Mouse (Mus musculus): ENCODE measurements around the gene Gm49388. TPM values are rescaled to one million over a fixed set of nuclear protein-coding genes. Genes with fewer than 3 reads are reported as not detected.

Gm49388 gene
- polyA plus RNA-seq, 1 experiment from 2014 or later: not detected

GRCm38 (mm10) chr7:127812292-127812691, 26.9 kb downstream of the Gm49388 start:
- ATAC-seq: no peak
- H3K27me3 ChIP-seq (replicated peaks; ENCODE audit: control insufficient read depth, insufficient read depth, low read length): no peaks in the 10 kb centered on the region
- H3K4me3 ChIP-seq (replicated peaks; ENCODE audit: low read length): no peak overlapping the region
- no peak overlapping the region for H3K4me2 ChIP-seq (ENCODE audit: low read length)
- peaks cover 12% of the 10 kb centered on the region for H3K36me3 ChIP-seq (ENCODE audit: control insufficient read depth, insufficient read depth)
- 85% methylated on average over 3 of the region's 3 CpGs for WGBS
- H3K27ac ChIP-seq (ENCODE audit: low read length): no peak overlapping the region
- H3K9me3 ChIP-seq (ENCODE audit: control insufficient read depth, low read length): no peaks in the 10 kb centered on the region
- H3K9ac ChIP-seq (replicated peaks; ENCODE audit: low read depth, low read length): no peak overlapping the region
- H3K4me1 ChIP-seq (replicated peaks; ENCODE audit: control insufficient read depth, insufficient read depth, low read length): peaks cover 21% of the 10 kb centered on the region

DNA sequence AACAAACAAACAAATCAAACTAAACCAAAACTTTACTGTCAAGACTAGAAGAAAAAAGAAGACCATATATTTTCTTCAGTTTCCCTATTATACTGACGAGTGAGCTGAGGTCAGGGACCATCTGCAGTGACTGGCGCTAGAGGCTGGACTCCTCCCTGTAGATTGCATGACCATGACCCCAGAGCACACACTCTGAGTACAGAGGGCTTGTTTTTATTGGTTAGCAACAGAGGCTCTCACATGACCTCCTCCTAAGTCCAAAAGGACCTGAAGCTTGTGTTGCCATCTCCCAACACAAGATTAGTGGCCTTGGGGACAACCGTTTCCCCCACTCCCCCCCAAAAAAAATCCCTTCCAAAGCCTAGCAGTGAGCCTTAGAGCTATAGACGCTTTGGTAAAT, 28.4 kb downstream of the Gm49388 start:
- 64% methylated on average over 4 of the region's 4 CpGs for WGBS
- Histone ChIP-seq H3K36me3 (ENCODE audit: control insufficient read depth, insufficient read depth) (peaks cover 10% of the 10 kb centered on the region), H3K9ac (replicated peaks; ENCODE audit: low read depth, low read length) (no peak overlapping the region), H3K4me1 (replicated peaks; ENCODE audit: control insufficient read depth, insufficient read depth, low read length) (peaks cover 21% of the 10 kb centered on the region), H3K4me2 (ENCODE audit: low read length) (0 out of 2 replicates have a peak overlapping the region, but pooled peaks have one; percentile 0), H3K27ac (ENCODE audit: low read length) (peak overlapping the region; percentile 25), H3K27me3 (replicated peaks; ENCODE audit: control insufficient read depth, insufficient read depth, low read length) (no peaks in the 10 kb centered on the region), H3K9me3 (ENCODE audit: control insufficient read depth, low read length) (no peaks in the 10 kb centered on the region), H3K4me3 (replicated peaks; ENCODE audit: low read length) (no peak overlapping the region)
- peak; percentile 24; the same call in 1 of the 2 replicates for ATAC-seq

GRCm38 (mm10) chr7:127814241-127814921, 29.0 kb downstream of the Gm49388 start:
- 50% methylated on average over 19 of the region's 19 CpGs for WGBS
- Histone ChIP-seq H3K4me3 (replicated peaks; ENCODE audit: low read length) (no peak overlapping the region), H3K4me1 (replicated peaks; ENCODE audit: control insufficient read depth, insufficient read depth, low read length) (peaks cover 21% of the 10 kb centered on the region), H3K27ac (ENCODE audit: low read length) (peak overlapping the region; percentile 25), H3K4me2 (ENCODE audit: low read length) (0 out of 2 replicates have a peak overlapping the region, but pooled peaks have one; percentile 0), H3K36me3 (ENCODE audit: control insufficient read depth, insufficient read depth) (peaks cover 7% of the 10 kb centered on the region), H3K27me3 (replicated peaks; ENCODE audit: control insufficient read depth, insufficient read depth, low read length) (no peaks in the 10 kb centered on the region), H3K9me3 (ENCODE audit: control insufficient read depth, low read length) (no peaks in the 10 kb centered on the region), H3K9ac (replicated peaks; ENCODE audit: low read depth, low read length) (no peak overlapping the region; the same call in 1 of the 2 replicates)
- peak; percentile 92 for ATAC-seq

- peak overlapping the region; percentile 25; the same call in 1 of the 2 replicates for H3K27ac ChIP-seq (ENCODE audit: low read length)
Observed at GRCm38 (mm10) chr7:127815116-127815665, 29.8 kb downstream of the Gm49388 start.

DNA sequence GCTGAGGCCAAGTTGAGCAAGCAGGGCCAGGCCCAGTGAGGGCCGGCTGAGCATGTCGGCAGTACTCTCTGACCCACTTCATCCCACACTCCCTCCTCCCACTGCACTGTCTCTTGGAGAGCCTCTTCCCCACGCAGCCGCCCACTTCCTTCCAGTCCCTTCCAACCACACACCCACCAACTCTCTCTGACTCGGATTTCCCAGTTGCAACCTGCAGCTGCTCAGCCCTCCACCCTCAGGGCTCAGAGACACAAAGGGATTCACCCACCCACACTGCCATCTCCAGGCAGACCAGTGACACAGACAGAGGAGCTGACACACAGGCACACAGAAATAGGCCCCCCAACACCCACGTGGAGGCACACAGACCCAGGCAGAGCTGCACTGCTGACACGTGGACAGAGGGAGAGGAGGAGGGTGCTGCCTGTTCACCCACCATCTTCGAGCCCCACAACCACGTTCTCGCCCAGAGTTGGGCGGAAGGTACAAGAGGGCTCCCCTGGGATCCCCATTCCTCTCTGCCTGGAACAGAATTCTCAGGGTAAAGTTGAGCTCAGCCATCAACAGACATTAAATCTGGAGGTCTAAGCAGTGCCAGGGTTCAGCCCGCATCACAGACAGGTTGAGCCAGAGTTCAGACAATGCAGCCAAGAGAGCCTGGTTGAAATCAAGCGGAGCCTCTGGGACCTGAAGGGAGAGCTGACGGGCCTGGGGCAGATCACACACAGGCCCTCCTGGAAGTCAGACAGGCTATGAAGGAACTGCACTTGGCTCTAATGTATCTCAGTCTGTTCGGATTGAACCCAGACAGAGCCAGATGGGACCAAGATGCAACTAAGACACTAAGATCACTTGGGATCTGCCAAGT, 30.8 kb downstream of the Gm49388 start:
- no peak overlapping the region for H3K9ac ChIP-seq (replicated peaks; ENCODE audit: low read depth, low read length)
- H3K4me2 ChIP-seq (ENCODE audit: low read length): no peak overlapping the region
- H3K4me1 ChIP-seq (replicated peaks; ENCODE audit: control insufficient read depth, insufficient read depth, low read length): peaks cover 25% of the 10 kb centered on the region
- H3K27ac ChIP-seq (ENCODE audit: low read length): no peak overlapping the region
- H3K27me3 ChIP-seq (replicated peaks; ENCODE audit: control insufficient read depth, insufficient read depth, low read length): no peaks in the 10 kb centered on the region
- H3K9me3 ChIP-seq (ENCODE audit: control insufficient read depth, low read length): no peaks in the 10 kb centered on the region
- 77% methylated on average over 15 of the region's 15 CpGs for WGBS
- H3K4me3 ChIP-seq (replicated peaks; ENCODE audit: low read length): no peak overlapping the region
- no peak for ATAC-seq
- H3K36me3 ChIP-seq (ENCODE audit: control insufficient read depth, insufficient read depth): peaks cover 7% of the 10 kb centered on the region

More at GRCm38 (mm10) chr7:127815116-127815665, 29.8 kb downstream of the Gm49388 start:
- peaks cover 21% of the 10 kb centered on the region for H3K4me1 ChIP-seq (replicated peaks; ENCODE audit: control insufficient read depth, insufficient read depth, low read length)
- no peak overlapping the region for H3K4me3 ChIP-seq (replicated peaks; ENCODE audit: low read length)
- H3K9ac ChIP-seq (replicated peaks; ENCODE audit: low read depth, low read length): no peak overlapping the region
- H3K9me3 ChIP-seq (ENCODE audit: control insufficient read depth, low read length): no peaks in the 10 kb centered on the region
- 95% methylated on average over 15 of the region's 15 CpGs for WGBS
- H3K36me3 ChIP-seq (ENCODE audit: control insufficient read depth, insufficient read depth): peaks cover 7% of the 10 kb centered on the region
- ATAC-seq: no peak
- H3K4me2 ChIP-seq (ENCODE audit: low read length): no peak overlapping the region
- no peaks in the 10 kb centered on the region for H3K27me3 ChIP-seq (replicated peaks; ENCODE audit: control insufficient read depth, insufficient read depth, low read length)

GRCm38 (mm10) chr7:127817053-127817452, 31.6 kb downstream of the Gm49388 start:
- H3K27ac ChIP-seq (ENCODE audit: low read length): no peak overlapping the region
- no peak for ATAC-seq
- H3K4me1 ChIP-seq (replicated peaks; ENCODE audit: control insufficient read depth, insufficient read depth, low read length): peaks cover 25% of the 10 kb centered on the region
- peaks cover 3% of the 10 kb centered on the region for H3K36me3 ChIP-seq (ENCODE audit: control insufficient read depth, insufficient read depth)
- H3K27me3 ChIP-seq (replicated peaks; ENCODE audit: control insufficient read depth, insufficient read depth, low read length): no peaks in the 10 kb centered on the region
- H3K4me3 ChIP-seq (replicated peaks; ENCODE audit: low read length): no peak overlapping the region
- no peak overlapping the region for H3K9ac ChIP-seq (replicated peaks; ENCODE audit: low read depth, low read length)
- no peaks in the 10 kb centered on the region for H3K9me3 ChIP-seq (ENCODE audit: control insufficient read depth, low read length)
- WGBS: 81% methylated on average over 7 of the region's 7 CpGs
- no peak overlapping the region for H3K4me2 ChIP-seq (ENCODE audit: low read length)

- H3K4me1 ChIP-seq (replicated peaks; ENCODE audit: control insufficient read depth, insufficient read depth, low read length): peaks cover 30% of the 10 kb centered on the region
- H3K4me2 ChIP-seq (ENCODE audit: low read length): no peak overlapping the region
- no peaks in the 10 kb centered on the region for H3K36me3 ChIP-seq (ENCODE audit: control insufficient read depth, insufficient read depth)
- H3K4me3 ChIP-seq (replicated peaks; ENCODE audit: low read length): no peak overlapping the region
- no peak overlapping the region for H3K9ac ChIP-seq (replicated peaks; ENCODE audit: low read depth, low read length)
- H3K9me3 ChIP-seq (ENCODE audit: control insufficient read depth, low read length): no peaks in the 10 kb centered on the region
- H3K27ac ChIP-seq (ENCODE audit: low read length): no peak overlapping the region
- WGBS: 84% methylated on average over 5 of the region's 5 CpGs
- ATAC-seq: no peak
- no peaks in the 10 kb centered on the region for H3K27me3 ChIP-seq (replicated peaks; ENCODE audit: control insufficient read depth, insufficient read depth, low read length)
Observed at GRCm38 (mm10) chr7:127817776-127818175, 32.4 kb downstream of the Gm49388 start.

- Histone ChIP-seq H3K4me2 (ENCODE audit: low read length) (no peak overlapping the region), H3K4me1 (replicated peaks; ENCODE audit: control insufficient read depth, insufficient read depth, low read length) (peaks cover 28% of the 10 kb centered on the region), H3K27me3 (replicated peaks; ENCODE audit: control insufficient read depth, insufficient read depth, low read length) (no peaks in the 10 kb centered on the region), H3K9ac (replicated peaks; ENCODE audit: low read depth, low read length) (no peak overlapping the region), H3K36me3 (ENCODE audit: control insufficient read depth, insufficient read depth) (no peaks in the 10 kb centered on the region), H3K4me3 (replicated peaks; ENCODE audit: low read length) (no peak overlapping the region), H3K27ac (ENCODE audit: low read length) (no peak overlapping the region), H3K9me3 (ENCODE audit: control insufficient read depth, low read length) (no peaks in the 10 kb centered on the region)
- no peak for ATAC-seq
- WGBS: 82% methylated on average over 12 of the region's 13 CpGs
Observed at GRCm38 (mm10) chr7:127820836-127821509, 35.6 kb downstream of the Gm49388 start.

GRCm38 (mm10) chr7:127822494-127822893, 37.1 kb downstream of the Gm49388 start:
- no peaks in the 10 kb centered on the region for H3K36me3 ChIP-seq (ENCODE audit: control insufficient read depth, insufficient read depth)
- WGBS: 78% methylated on average over 3 of the region's 3 CpGs
- no peak overlapping the region for H3K9ac ChIP-seq (replicated peaks; ENCODE audit: low read depth, low read length)
- no peak overlapping the region for H3K4me2 ChIP-seq (ENCODE audit: low read length)
- no peak overlapping the region for H3K4me3 ChIP-seq (replicated peaks; ENCODE audit: low read length)
- no peak for ATAC-seq
- no peak overlapping the region for H3K27ac ChIP-seq (ENCODE audit: low read length)
- H3K4me1 ChIP-seq (replicated peaks; ENCODE audit: control insufficient read depth, insufficient read depth, low read length): peaks cover 25% of the 10 kb centered on the region
- no peaks in the 10 kb centered on the region for H3K27me3 ChIP-seq (replicated peaks; ENCODE audit: control insufficient read depth, insufficient read depth, low read length)
- no peaks in the 10 kb centered on the region for H3K9me3 ChIP-seq (ENCODE audit: control insufficient read depth, low read length)

Measured in forebrain, embryonic 16.5 days (tissue).